Comparison of ENCODE assay signal across 12 mouse cellular contexts in the genomic region with DNA sequence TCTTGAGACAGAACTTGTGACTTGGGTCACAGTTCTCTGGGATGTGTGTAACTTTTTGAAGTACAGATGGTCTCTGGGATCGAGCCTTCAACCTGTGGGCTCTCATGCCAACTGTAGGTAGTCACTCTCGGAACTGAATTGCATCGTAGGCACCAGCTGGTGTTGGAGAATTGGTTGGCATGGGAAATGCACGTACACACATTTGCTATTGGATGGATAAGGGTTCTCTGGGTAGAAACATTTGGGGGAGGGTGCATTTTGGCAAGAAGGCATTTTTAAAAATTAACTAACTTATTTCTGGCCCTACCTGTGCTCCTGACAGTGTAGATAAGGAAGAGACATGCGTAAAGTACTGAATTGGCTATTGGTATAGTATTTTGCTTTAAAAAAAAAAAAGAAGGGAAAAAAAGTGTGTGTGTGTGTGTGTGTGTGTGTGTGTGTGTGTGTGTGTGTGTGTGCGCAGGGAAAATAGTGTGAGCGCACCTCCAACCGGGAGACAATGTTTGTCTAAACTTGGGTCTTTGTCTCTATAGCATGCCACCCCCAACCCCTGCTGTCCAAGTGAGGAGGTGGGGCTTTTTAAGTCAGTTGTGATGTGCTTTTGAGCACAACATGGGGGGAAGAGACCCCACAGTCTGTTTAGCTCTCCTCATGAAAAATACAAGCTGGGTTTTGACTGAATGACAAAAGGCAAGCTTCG. TPM values are rescaled to one million over a fixed set of nuclear protein-coding genes. Genes with fewer than 3 reads are reported as not detected.
DNase-seq lines count a peak whose midpoint lies in the region; ATAC-seq and TF ChIP-seq lines count a peak whose summit lies in the region.
"Had no signal": no experiment of that assay in that cellular context is flagged by ENCODE, and none has a peak within 500 bp of the region (broad histone marks: within the 10 kb centered on the region; RNA-seq: fewer than 3 reads in every experiment).

No protein-coding gene starts in this region.

- ATAC-seq in hindbrain, embryonic 11.5 days (ENCODE audit: low FRiP score) = peak; percentile 62; the same call in 1 of the 2 replicates

- WGBS in heart, embryonic 10.5 days = 73% methylated on average over 9 of the region's 9 CpGs
- 54% methylated on average over 9 of the region's 9 CpGs for WGBS in hindbrain, embryonic 11.5 days
- WGBS in midbrain, embryonic 10.5 days = 63% methylated on average over 9 of the region's 9 CpGs

- TF ChIP-seq POLR2A in ES-Bruce4 (IDR thresholded peaks at IDR 0.05; ENCODE audit: insufficient read depth, low read length) = no peak

- H3K9me3 ChIP-seq in heart, embryonic 10.5 days = no peaks in the 10 kb centered on the region
- H3K9me3 ChIP-seq in ES-Bruce4 (replicated peaks; ENCODE audit: control insufficient read depth, insufficient read depth, low read length, poor library complexity, severe bottlenecking) = no peaks in the 10 kb centered on the region
- H3K9me3 ChIP-seq in hindbrain, embryonic 11.5 days (ENCODE audit: control insufficient read depth, low read length) = no peaks in the 10 kb centered on the region
- H3K9me3 ChIP-seq in midbrain, embryonic 10.5 days (replicated peaks) = no peaks in the 10 kb centered on the region

- H3K4me3 ChIP-seq in heart, embryonic 10.5 days = peak overlapping the region; percentile 41
- H3K4me3 ChIP-seq in ES-Bruce4 (ENCODE audit: low read depth, low read length) = no peak overlapping the region
- H3K4me3 ChIP-seq in hindbrain, embryonic 11.5 days (ENCODE audit: low read depth, low read length) = no peak overlapping the region
- H3K4me3 ChIP-seq in midbrain, embryonic 10.5 days = 0 out of 2 replicates have a peak overlapping the region, but pooled peaks have one; percentile 11
- no peak overlapping the region for H3K4me3 ChIP-seq in left cerebral cortex, adult 2 months

- DNase-seq in heart, embryonic 10.5 days (ENCODE audit: low spot score) = no peak
- no peak for DNase-seq in heart, postnatal 25 days (ENCODE audit: low spot score)
- DNase-seq in hindbrain, embryonic 11.5 days (ENCODE audit: low spot score) = no peak
- no peak for DNase-seq in midbrain, embryonic 10.5 days (ENCODE audit: low spot score)
- DNase-seq in embryo, embryonic 10 days (ENCODE audit: low spot score) = no peak
- no peak for DNase-seq in urinary bladder, postnatal 10 days (ENCODE audit: low spot score)
- no peak for DNase-seq in left cerebral cortex, adult 2 months (ENCODE audit: extremely low spot score in 1 of 2, low spot score in 2 of 2)
- DNase-seq: kidney, postnatal 25 days; right cerebral cortex, postnatal 14 days; thymus, postnatal 4 days had no signal

- no peak for TF ChIP-seq EP300 in ES-Bruce4 (IDR thresholded peaks at IDR 0.05; ENCODE audit: insufficient read depth, low read depth, low read length)

- TF ChIP-seq CTCF in ES-Bruce4 (IDR thresholded peaks at IDR 0.05; ENCODE audit: low read depth, low read length) = no peak
- no peak for TF ChIP-seq CTCF in left cerebral cortex, adult 2 months (IDR thresholded peaks at IDR 0.05)

- peaks cover 21% of the 10 kb centered on the region for H3K4me1 ChIP-seq in heart, embryonic 10.5 days
- H3K4me1 ChIP-seq in ES-Bruce4 (ENCODE audit: control insufficient read depth, insufficient read depth, low read length) = peaks cover 15% of the 10 kb centered on the region
- peaks cover 14% of the 10 kb centered on the region; the same call in 1 of the 2 replicates for H3K4me1 ChIP-seq in hindbrain, embryonic 11.5 days (replicated peaks; ENCODE audit: control insufficient read depth, insufficient read depth, low read length)
- peaks cover 50% of the 10 kb centered on the region for H3K4me1 ChIP-seq in midbrain, embryonic 10.5 days

- no peaks in the 10 kb centered on the region for H3K27me3 ChIP-seq in heart, embryonic 10.5 days (ENCODE audit: insufficient read depth, poor library complexity, severe bottlenecking)
- no peaks in the 10 kb centered on the region for H3K27me3 ChIP-seq in ES-Bruce4 (ENCODE audit: control insufficient read depth, insufficient read depth, low read length, poor library complexity, severe bottlenecking)
- no peaks in the 10 kb centered on the region for H3K27me3 ChIP-seq in hindbrain, embryonic 11.5 days (ENCODE audit: control insufficient read depth, insufficient read depth, low read length)
- H3K27me3 ChIP-seq in midbrain, embryonic 10.5 days (ENCODE audit: low read depth, poor library complexity, severe bottlenecking) = peaks cover 5% of the 10 kb centered on the region; the same call in 1 of the 2 replicates

- no peak overlapping the region for H3K9ac ChIP-seq in ES-Bruce4 (ENCODE audit: low read depth, poor library complexity, severe bottlenecking)
- no peak overlapping the region for H3K9ac ChIP-seq in hindbrain, embryonic 11.5 days (ENCODE audit: low read depth, low read length)

- intact Hi-C loops in heart, postnatal 25 days (cut with DNase I) = no loop called here
- intact Hi-C loops in left cerebral cortex, adult 2 months (cut with DNase I) = no loop called here

- H3K27ac ChIP-seq in heart, embryonic 10.5 days = peak overlapping the region; percentile 80
- H3K27ac ChIP-seq in ES-Bruce4 (ENCODE audit: insufficient read depth, low read length) = peak overlapping the region; percentile 39
- H3K27ac ChIP-seq in hindbrain, embryonic 11.5 days (ENCODE audit: low read depth, low read length) = peak overlapping the region; percentile 53
- H3K27ac ChIP-seq in midbrain, embryonic 10.5 days (replicated peaks) = peak overlapping the region; percentile 75
- H3K27ac ChIP-seq in left cerebral cortex, adult 2 months = no peak overlapping the region; the same call in 1 of the 2 replicates

- no peak overlapping the region for H3K4me2 ChIP-seq in hindbrain, embryonic 11.5 days (replicated peaks; ENCODE audit: low read depth, low read length)

- H3K36me3 ChIP-seq in heart, embryonic 10.5 days = no peaks in the 10 kb centered on the region
- H3K36me3 ChIP-seq in ES-Bruce4 (ENCODE audit: control insufficient read depth, insufficient read depth, low read length, poor library complexity, severe bottlenecking) = no peaks in the 10 kb centered on the region
- no peaks in the 10 kb centered on the region for H3K36me3 ChIP-seq in hindbrain, embryonic 11.5 days (ENCODE audit: control insufficient read depth, insufficient read depth, low read length)
- 0 out of 2 replicates have a peak, but pooled peaks cover 3% of the 10 kb centered on the region for H3K36me3 ChIP-seq in midbrain, embryonic 10.5 days

RNA-seq across cellular contexts. Expression of gene Chd9, which starts 26.0 kb away (rescaled TPM):
- polyA plus RNA-seq in heart, embryonic 10.5 days (2016; fragmentation: Nextera tagmentation; extraction: Ambion mirVana) = 31.5 and 36.8 TPM in 2 replicates
- 10 to 100 TPM; 52.7 to 53.4 TPM for total RNA-seq in heart, postnatal 25 days (2021)
- polyA plus RNA-seq in ES-Bruce4 (2011; ENCODE audit: insufficient read depth, insufficient read length, low read depth, missing spikeins) = 67.7 and 71.6 TPM in 2 replicates
- 51.2 and 72.5 TPM in 2 replicates for polyA plus RNA-seq in hindbrain, embryonic 11.5 days (2014; fragmentation: Nextera tagmentation; extraction: Ambion mirVana)
- polyA plus RNA-seq in midbrain, embryonic 10.5 days (2016; fragmentation: Nextera tagmentation; extraction: Ambion mirVana) = 29.0 and 37.6 TPM in 2 replicates
- total RNA-seq in left cerebral cortex, adult 2 months (2021) = 100 to 1,000 TPM; 226 to 228 TPM

RNA-seq across cellular contexts. Expression of gene Gm19935, which starts 36.9 kb away (rescaled TPM):
- not detected in 2 replicates for polyA plus RNA-seq in heart, embryonic 10.5 days (2016; fragmentation: Nextera tagmentation; extraction: Ambion mirVana)
- not detected for total RNA-seq in heart, postnatal 25 days (2021)
- not detected in 2 replicates for polyA plus RNA-seq in ES-Bruce4 (2011; ENCODE audit: insufficient read depth, insufficient read length, low read depth, missing spikeins)
- 0.25 and 0.59 TPM in 2 replicates for polyA plus RNA-seq in hindbrain, embryonic 11.5 days (2014; fragmentation: Nextera tagmentation; extraction: Ambion mirVana)
- polyA plus RNA-seq in midbrain, embryonic 10.5 days (2016; fragmentation: Nextera tagmentation; extraction: Ambion mirVana) = not detected in 2 replicates
- 1 to 10 TPM; 1.2 to 1.3 TPM for total RNA-seq in left cerebral cortex, adult 2 months (2021)
- total RNA-seq: megakaryocyte, adult 5-6 weeks had no signal

Comparison
In these comparisons a context has a peak if more than half of its experiments do, and no peak if none do; other contexts are left out.
1. H3K4me3 ChIP-seq: peak in heart, embryonic 10.5 days (single experiment) and midbrain, embryonic 10.5 days (single experiment); none in ES-Bruce4 (single experiment), hindbrain, embryonic 11.5 days (single experiment) and left cerebral cortex, adult 2 months (single experiment).